In the genomic region with DNA sequence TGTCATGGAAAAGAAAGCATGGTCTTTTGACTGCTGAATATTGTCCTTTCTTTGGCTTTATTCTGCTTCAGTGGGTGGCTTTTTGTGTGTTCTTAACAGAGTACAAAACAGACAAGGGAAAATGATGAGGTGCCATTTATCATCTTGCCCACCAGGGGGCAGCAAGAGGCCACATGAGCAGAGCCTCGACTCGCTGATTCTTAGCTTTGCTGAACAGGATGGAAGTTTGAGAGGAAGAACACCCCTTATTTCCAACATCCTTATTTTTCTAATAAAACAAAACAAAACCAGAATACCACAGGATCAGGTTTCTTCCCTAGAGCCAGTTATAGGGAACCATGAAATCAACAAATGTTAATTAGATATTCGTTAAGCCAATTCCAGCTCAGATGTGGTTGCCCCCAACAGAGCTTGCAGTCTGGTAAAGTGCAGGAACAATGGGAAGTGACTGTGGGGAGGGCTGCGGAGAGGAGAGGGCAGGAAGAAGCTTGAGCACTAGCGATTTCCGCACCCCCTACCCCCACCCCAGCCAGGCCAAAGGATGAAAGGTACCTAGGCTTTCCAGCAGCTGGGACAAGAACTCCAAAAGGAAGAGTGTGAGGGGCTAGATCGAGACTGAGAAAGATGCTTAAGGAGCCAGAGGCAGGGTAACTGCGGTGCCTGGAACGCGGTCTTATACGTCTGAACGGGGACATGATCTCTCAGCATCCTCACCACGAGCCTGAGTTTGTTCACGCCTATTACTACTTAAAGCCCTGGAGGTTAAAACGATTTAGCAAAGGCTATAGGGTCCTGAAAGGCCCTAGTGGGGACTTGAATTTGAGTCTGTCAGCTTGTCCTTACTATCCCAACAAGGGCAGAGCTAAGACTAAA, we compare ENCODE assay signal across 8 mouse cellular contexts. TPM values are rescaled to one million over a fixed set of nuclear protein-coding genes. Genes with fewer than 3 reads are reported as not detected.
A peak's percentile ranks its signal among the peaks of the same experiment; 100 is the strongest.
DNase-seq lines count a peak whose midpoint lies in the region; ATAC-seq and TF ChIP-seq lines count a peak whose summit lies in the region.

No protein-coding gene starts in this region.

- no peaks in the 10 kb centered on the region for H3K9me3 ChIP-seq in intestine, embryonic 15.5 days
- no peaks in the 10 kb centered on the region for H3K9me3 ChIP-seq in midbrain, embryonic 13.5 days

- H3K4me2 ChIP-seq in intestine, embryonic 15.5 days (replicated peaks) = peak overlapping the region; percentile 15; the same call in 1 of the 2 replicates
- peak overlapping the region; percentile 38 for H3K4me2 ChIP-seq in midbrain, embryonic 13.5 days (replicated peaks)

- TF ChIP-seq CTCF in gastrocnemius, adult 2 months (IDR thresholded peaks at IDR 0.05) = peak; percentile 84

- WGBS in intestine, embryonic 15.5 days = 5% methylated on average over 15 of the region's 15 CpGs
- 2% methylated on average over 15 of the region's 15 CpGs for WGBS in midbrain, embryonic 13.5 days

- peak; percentile 54 for DNase-seq in gastrocnemius, adult 2 months
- DNase-seq in gastrocnemius, postnatal 25 days = no peak
- DNase-seq in cerebellum, adult 9-11 months = peak; percentile 50
- peak; percentile 27 to 71 for DNase-seq in frontal cortex, postnatal 14 days (ENCODE audit: low spot score in 2 of 2)
- DNase-seq in left cerebral cortex, postnatal 10 days (ENCODE audit: extremely low spot score in 1 of 2, low spot score in 2 of 2) = peak; percentile 62 to 67
- peak; percentile 30 to 70 for DNase-seq in spleen, postnatal 4 days (ENCODE audit: low spot score in 2 of 2)

- 0 out of 2 replicates have a peak, but pooled peaks cover 6% of the 10 kb centered on the region for H3K4me1 ChIP-seq in intestine, embryonic 15.5 days (replicated peaks)
- H3K4me1 ChIP-seq in midbrain, embryonic 13.5 days (replicated peaks) = peaks cover 7% of the 10 kb centered on the region

- intact Hi-C loops in gastrocnemius, adult 2 months (cut with DNase I) = no loop called here
- intact Hi-C loops in left cerebral cortex, postnatal 10 days (cut with DNase I) = no loop called here

- no peak overlapping the region for H3K27ac ChIP-seq in gastrocnemius, adult 2 months
- H3K27ac ChIP-seq in intestine, embryonic 15.5 days = no peak overlapping the region
- no peak overlapping the region for H3K27ac ChIP-seq in midbrain, embryonic 13.5 days

- peaks cover 3% of the 10 kb centered on the region; the same call in 1 of the 2 replicates for H3K27me3 ChIP-seq in intestine, embryonic 15.5 days (replicated peaks)
- peaks cover 14% of the 10 kb centered on the region for H3K27me3 ChIP-seq in midbrain, embryonic 13.5 days

- no peak overlapping the region for H3K9ac ChIP-seq in intestine, embryonic 15.5 days
- no peak overlapping the region for H3K9ac ChIP-seq in midbrain, embryonic 13.5 days (replicated peaks)

- no peaks in the 10 kb centered on the region for H3K36me3 ChIP-seq in intestine, embryonic 15.5 days
- H3K36me3 ChIP-seq in midbrain, embryonic 13.5 days = no peaks in the 10 kb centered on the region

- no peak overlapping the region for H3K4me3 ChIP-seq in gastrocnemius, adult 2 months
- H3K4me3 ChIP-seq in intestine, embryonic 15.5 days (replicated peaks) = no peak overlapping the region
- H3K4me3 ChIP-seq in midbrain, embryonic 13.5 days (replicated peaks) = no peak overlapping the region

- no peak; the same call in 1 of the 2 replicates for ATAC-seq in intestine, embryonic 15.5 days
- ATAC-seq in midbrain, embryonic 13.5 days = peak; percentile 75

RNA-seq across cellular contexts. Expression of gene Syt13, which starts 31.6 kb away (rescaled TPM):
- total RNA-seq in gastrocnemius, adult 2 months (2021) = under 1 TPM in 1 of 2 experiments, not detected in 1; 0.06 TPM
- under 1 TPM in 1 of 2 experiments, not detected in 1; 0.15 TPM for total RNA-seq in gastrocnemius, postnatal 25 days (2021)
- 6.4 and 6.6 TPM in 2 replicates for polyA plus RNA-seq in intestine, embryonic 15.5 days (2015; fragmentation: Nextera tagmentation; extraction: Ambion mirVana)
- 10 to 100 TPM; 90.0 to 95.7 TPM for total RNA-seq in left cerebral cortex, postnatal 10 days (2021)
- polyA plus RNA-seq in midbrain, embryonic 13.5 days (2015; fragmentation: Nextera tagmentation; extraction: Ambion mirVana) = 62.3 and 99.1 TPM in 2 replicates

Comparison
In these comparisons a context has a peak if more than half of its experiments do, and no peak if none do; other contexts are left out.
1. RNA of gene Syt13, which starts 31.6 kb away (total RNA-seq): 90.0 to 95.7 TPM in left cerebral cortex, postnatal 10 days; 0.15 TPM in gastrocnemius, postnatal 25 days and 0.06 TPM in gastrocnemius, adult 2 months; every median in the first group is over 10 times any median in the second.